Mouse (Mus musculus) embryonic facial prominence, embryonic 13.5 days (tissue): ENCODE measurements at regions not wholly inside any gene's neighbourhood (a gene's known extent, or its start where the extent isn't known, plus 50 kb on each side); places are given as distances from the start of the nearest gene placed in this dataset.
"Not testable (repeated sequence)": the region's sequence is repeated elsewhere in the genome, so short reads cannot be mapped to it uniquely, and the experiment has no call there.

Source experiments
- ATAC-seq: fragments of 200-750 bp; cut with Nextera tagmentation; 2 replicates; pipeline ENCODE4 v1.8.0; 2017; ENCODE audit warnings: low read depth; ENCODE audit not compliant: insufficient number of reproducible peaks, insufficient read depth, low FRiP score, low TSS enrichment
- H3K27ac ChIP-seq: fragments of 300-500 bp; sonication (generic); 2 replicates; pipeline ENCODE4 v1.5.1; 2015; ENCODE audit warnings: moderate library complexity, mild to moderate bottlenecking, inconsistent platforms
- H3K27me3 ChIP-seq: fragments of 300-500 bp; sonication (generic); 2 replicates; pipeline ENCODE4 v1.6.1; 2015; ENCODE audit warnings: mild to moderate bottlenecking, inconsistent platforms
- H3K36me3 ChIP-seq: fragments of 300-500 bp; sonication (generic); 2 replicates; pipeline ENCODE4 v1.6.1; 2015; ENCODE audit warnings: mild to moderate bottlenecking, inconsistent platforms
- H3K4me1 ChIP-seq: fragments of 300-500 bp; sonication (generic); 2 replicates; pipeline ENCODE4 v1.6.1; 2015; ENCODE audit warnings: inconsistent platforms
- H3K4me2 ChIP-seq: fragments of 300-500 bp; sonication (generic); 2 replicates; pipeline ENCODE4 v1.6.1; 2015; ENCODE audit warnings: moderate library complexity, mild to moderate bottlenecking, inconsistent platforms
- H3K4me3 ChIP-seq: fragments of 300-500 bp; sonication (generic); 2 replicates; pipeline ENCODE4 v1.5.1; 2015; ENCODE audit warnings: mild to moderate bottlenecking, inconsistent platforms
- H3K9ac ChIP-seq: fragments of 300-500 bp; sonication (generic); 2 replicates; pipeline ENCODE4 v1.6.1; 2015; ENCODE audit warnings: mild to moderate bottlenecking, inconsistent platforms
- H3K9me3 ChIP-seq: fragments of 300-500 bp; sonication (generic); 2 replicates; pipeline ENCODE4 v1.6.1; 2016; ENCODE audit warnings: inconsistent platforms
- WGBS: fragments of 180-500 bp; shearing (Covaris S2); methylation state at CpG from one replicate; pipeline ENCODE4 v1.1.7; 2015; ENCODE audit warnings: mixed read lengths; 5-methylcytosine and 5-hydroxymethylcytosine counted together

DNA sequence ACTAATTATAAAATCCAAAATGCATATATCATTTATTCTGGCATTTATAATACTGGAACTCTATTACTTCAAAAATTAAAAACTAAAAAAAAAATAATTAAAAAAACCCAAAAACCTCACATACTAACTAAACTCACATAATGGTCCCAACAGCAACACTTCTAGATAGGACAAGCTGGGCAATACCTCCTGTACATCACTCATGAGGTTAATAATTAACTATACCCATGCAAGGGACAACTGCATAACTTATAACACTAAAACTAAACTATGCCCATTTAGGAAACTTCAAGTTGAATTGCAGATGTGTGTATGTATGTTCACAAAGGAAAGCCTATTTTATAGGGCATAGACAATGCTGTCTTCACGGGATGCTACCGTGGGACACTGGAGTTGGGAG lies 263.0 kb upstream of the Smim15 start:
- no peaks in the 10 kb centered on the region for H3K36me3 ChIP-seq
- no peak overlapping the region for H3K4me3 ChIP-seq
- no peak for ATAC-seq
- H3K4me1 ChIP-seq, result no peaks in the 10 kb centered on the region
- 98% methylated on average over 2 of the region's 2 CpGs for WGBS
- H3K9ac ChIP-seq, result no peak overlapping the region
- H3K27ac ChIP-seq, result no peak overlapping the region
- no peak overlapping the region for H3K4me2 ChIP-seq
- no peaks in the 10 kb centered on the region for H3K9me3 ChIP-seq
- no peaks in the 10 kb centered on the region for H3K27me3 ChIP-seq

GRCm38 (mm10) chr13:107779591-107779990 lies 264.7 kb upstream of the Smim15 start:
- H3K27me3 ChIP-seq, result no peaks in the 10 kb centered on the region
- ATAC-seq, result no peak
- H3K27ac ChIP-seq, result no peak overlapping the region

GRCm38 (mm10) chr13:107774499-107774898 lies 269.7 kb upstream of the Smim15 start:
- not testable (repeated sequence) for ATAC-seq, H3K4me3 ChIP-seq, H3K4me2 ChIP-seq, H3K4me1 ChIP-seq, H3K27me3 ChIP-seq, H3K36me3 ChIP-seq, H3K27ac ChIP-seq, H3K9ac ChIP-seq, H3K9me3 ChIP-seq
- 92% methylated on average over 19 of the region's 19 CpGs for WGBS

More at GRCm38 (mm10) chr13:107779591-107779990, 264.7 kb upstream of the Smim15 start:
- no peaks in the 10 kb centered on the region for H3K4me1 ChIP-seq
- no peaks in the 10 kb centered on the region for H3K36me3 ChIP-seq
- H3K4me3 ChIP-seq, result no peak overlapping the region
- no peak overlapping the region for H3K4me2 ChIP-seq
- H3K9me3 ChIP-seq, result no peaks in the 10 kb centered on the region
- 94% methylated on average over 4 of the region's 4 CpGs for WGBS
- H3K9ac ChIP-seq, result no peak overlapping the region

DNA sequence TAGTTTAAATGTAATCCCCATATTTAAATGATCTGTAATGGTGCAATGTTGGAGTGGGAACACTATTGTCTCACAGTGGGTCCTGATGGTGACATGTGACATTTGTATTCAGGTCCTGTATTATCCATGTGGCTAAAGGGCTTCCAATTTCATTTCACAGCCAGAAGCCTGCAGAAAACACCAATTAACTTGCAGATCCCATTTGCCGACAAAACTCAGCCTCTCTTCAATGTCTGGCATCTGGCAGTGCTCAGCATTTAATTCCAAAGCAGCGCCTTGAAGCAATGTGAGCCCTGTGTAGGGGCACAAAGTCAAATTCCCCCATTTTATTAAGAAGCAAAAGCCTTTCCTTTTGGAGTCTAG lies 277.0 kb upstream of the Smim15 start:
- peaks cover 6% of the 10 kb centered on the region for H3K4me1 ChIP-seq
- H3K4me3 ChIP-seq, result no peak overlapping the region
- no peak overlapping the region for H3K27ac ChIP-seq
- H3K9me3 ChIP-seq, result no peaks in the 10 kb centered on the region
- H3K27me3 ChIP-seq, result no peaks in the 10 kb centered on the region
- WGBS, result 22% methylated on average over 2 of the region's 2 CpGs
- H3K4me2 ChIP-seq, result no peak overlapping the region
- H3K36me3 ChIP-seq, result peaks cover 12% of the 10 kb centered on the region
- ATAC-seq, result no peak
- H3K9ac ChIP-seq, result no peak overlapping the region

GRCm38 (mm10) chr13:107766397-107767261 lies 277.6 kb upstream of the Smim15 start:
- H3K4me1 ChIP-seq, result peaks cover 6% of the 10 kb centered on the region
- no peaks in the 10 kb centered on the region for H3K9me3 ChIP-seq
- H3K27ac ChIP-seq, result no peak overlapping the region
- H3K4me2 ChIP-seq, result no peak overlapping the region
- no peaks in the 10 kb centered on the region for H3K27me3 ChIP-seq
- peaks cover 12% of the 10 kb centered on the region for H3K36me3 ChIP-seq
- ATAC-seq, result no peak
- H3K9ac ChIP-seq, result no peak overlapping the region
- H3K4me3 ChIP-seq, result no peak overlapping the region
- WGBS, result 69% methylated on average over 13 of the region's 13 CpGs

- H3K27ac ChIP-seq, result no peak overlapping the region
- no peak for ATAC-seq
- 90% methylated on average over 5 of the region's 5 CpGs for WGBS
- H3K4me3 ChIP-seq, result no peak overlapping the region
- H3K9ac ChIP-seq, result no peak overlapping the region
- no peaks in the 10 kb centered on the region for H3K27me3 ChIP-seq
- H3K9me3 ChIP-seq, result no peaks in the 10 kb centered on the region
- no peak overlapping the region for H3K4me2 ChIP-seq
- H3K36me3 ChIP-seq, result 0 out of 2 replicates have a peak, but pooled peaks cover 8% of the 10 kb centered on the region
- peaks cover 6% of the 10 kb centered on the region for H3K4me1 ChIP-seq
These were observed 280.3 kb upstream of the Smim15 start for GRCm38 (mm10) chr13:107763911-107764310.

GRCm38 (mm10) chr13:107760511-107760910 lies 283.7 kb upstream of the Smim15 start:
- Histone ChIP-seq H3K27me3 (no peaks in the 10 kb centered on the region), H3K9ac (no peak overlapping the region), H3K9me3 (no peaks in the 10 kb centered on the region), H3K27ac (no peak overlapping the region), H3K4me1 (no peaks in the 10 kb centered on the region), H3K36me3 (0 out of 2 replicates have a peak, but pooled peaks cover 8% of the 10 kb centered on the region), H3K4me2 (no peak overlapping the region), H3K4me3 (no peak overlapping the region)
- ATAC-seq, result no peak
- 46% methylated on average over 8 of the region's 8 CpGs for WGBS

GRCm38 (mm10) chr13:107758327-107759095 lies 285.7 kb upstream of the Smim15 start:
- WGBS, result 86% methylated on average over 13 of the region's 13 CpGs
- H3K27ac ChIP-seq, result no peak overlapping the region
- no peak for ATAC-seq
- no peaks in the 10 kb centered on the region for H3K27me3 ChIP-seq
- 0 out of 2 replicates have a peak, but pooled peaks cover 7% of the 10 kb centered on the region for H3K36me3 ChIP-seq
- H3K4me1 ChIP-seq, result no peaks in the 10 kb centered on the region
- H3K9me3 ChIP-seq, result no peaks in the 10 kb centered on the region
- no peak overlapping the region for H3K4me3 ChIP-seq
- H3K4me2 ChIP-seq, result no peak overlapping the region
- H3K9ac ChIP-seq, result no peak overlapping the region

DNA sequence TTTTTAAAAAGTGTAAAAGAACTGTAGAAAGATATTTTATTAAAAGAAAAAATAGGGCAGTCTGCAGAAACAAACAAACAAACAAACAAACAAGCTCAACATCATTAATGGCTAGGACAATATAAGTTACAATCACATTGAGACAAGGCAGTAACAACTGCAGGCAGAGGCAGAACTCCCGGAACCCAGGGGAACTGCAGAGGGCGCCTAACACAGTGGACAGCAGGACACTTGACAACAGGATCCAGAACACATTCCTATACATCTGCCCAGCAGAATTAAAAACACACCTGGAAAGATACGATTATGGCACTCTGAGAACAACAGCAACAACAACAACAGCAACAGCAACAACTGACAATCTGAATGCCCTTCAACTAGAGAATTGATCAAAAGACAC lies 291.5 kb upstream of the Smim15 start:
- 55% methylated on average over 3 of the region's 3 CpGs for WGBS
- no peak for ATAC-seq
- no peaks in the 10 kb centered on the region for H3K27me3 ChIP-seq
- H3K27ac ChIP-seq, result no peak overlapping the region
- no peak overlapping the region for H3K4me2 ChIP-seq
- H3K9ac ChIP-seq, result no peak overlapping the region
- H3K9me3 ChIP-seq, result no peaks in the 10 kb centered on the region
- peaks cover 9% of the 10 kb centered on the region; the same call in 1 of the 2 replicates for H3K36me3 ChIP-seq
- H3K4me1 ChIP-seq, result no peaks in the 10 kb centered on the region
- no peak overlapping the region for H3K4me3 ChIP-seq

- Histone ChIP-seq H3K27ac (no peak overlapping the region), H3K9me3 (no peaks in the 10 kb centered on the region), H3K36me3 (peaks cover 38% of the 10 kb centered on the region), H3K4me2 (no peak overlapping the region), H3K27me3 (no peaks in the 10 kb centered on the region), H3K4me3 (no peak overlapping the region), H3K9ac (no peak overlapping the region), H3K4me1 (no peaks in the 10 kb centered on the region; the same call in 1 of the 2 replicates)
- 84% methylated on average over 21 of the region's 21 CpGs for WGBS
- ATAC-seq, result no peak
These were observed 300.6 kb upstream of the Smim15 start for GRCm38 (mm10) chr13:107743464-107744218.

DNA sequence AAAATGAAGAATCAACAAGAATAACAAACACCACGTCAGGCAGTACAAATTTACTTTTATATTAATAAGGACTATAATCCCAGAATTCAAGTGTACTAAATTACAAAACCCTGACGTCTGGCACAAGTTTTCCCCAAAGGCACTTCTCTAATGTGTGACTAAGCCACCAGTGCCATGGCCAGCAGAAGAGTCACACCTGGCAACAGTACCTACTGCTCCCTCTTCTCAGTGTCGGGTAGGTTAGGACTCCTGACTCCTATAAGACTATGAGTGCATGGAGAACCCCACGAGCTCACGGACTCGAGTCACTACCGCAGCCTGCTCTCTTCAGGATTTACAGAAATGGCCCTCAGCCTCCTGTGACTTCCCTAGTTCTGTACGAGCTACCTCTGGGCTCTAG lies 307.7 kb upstream of the Smim15 start:
- H3K4me2 ChIP-seq, result no peak overlapping the region
- no peaks in the 10 kb centered on the region for H3K27me3 ChIP-seq
- H3K27ac ChIP-seq, result no peak overlapping the region
- H3K4me3 ChIP-seq, result no peak overlapping the region
- no peak for ATAC-seq
- no peaks in the 10 kb centered on the region for H3K9me3 ChIP-seq
- no peak overlapping the region for H3K9ac ChIP-seq
- H3K36me3 ChIP-seq, result peaks cover 32% of the 10 kb centered on the region
- no peaks in the 10 kb centered on the region for H3K4me1 ChIP-seq
- 84% methylated on average over 8 of the region's 8 CpGs for WGBS
